Mouse (Mus musculus): Measurements from ENCODE around the gene Slc25a33. TPM values are rescaled to one million over a fixed set of nuclear protein-coding genes. Genes with fewer than 3 reads are reported as not detected.
A peak's percentile ranks its signal among the peaks of the same experiment; 100 is the strongest.

Gene Slc25a33
- polyA plus RNA-seq (2012; fragmentation: generic; extraction: Trizol) = 34.3 TPM

- peak; percentile 87 for TF ChIP-seq USF1 (IDR thresholded peaks at IDR 0.05; ENCODE audit: low read depth)
- peak; percentile 12 for TF ChIP-seq MAX (IDR thresholded peaks at IDR 0.05; ENCODE audit: low read depth)
- peak; percentile 96 for TF ChIP-seq POLR2AphosphoS2 (IDR thresholded peaks at IDR 0.05; ENCODE audit: insufficient read length, low read depth)
- TF ChIP-seq POLR2A (IDR thresholded peaks at IDR 0.05; ENCODE audit: insufficient read length, low read depth) = peak; percentile 99
- TF ChIP-seq E2F4 (IDR thresholded peaks at IDR 0.05; ENCODE audit: insufficient read depth) = peak; percentile 2
- no peak for TF ChIP-seq REST (IDR thresholded peaks at IDR 0.05; ENCODE audit: insufficient read depth, insufficient read length)
- no peak for TF ChIP-seq TCF12 (IDR thresholded peaks at IDR 0.05; ENCODE audit: insufficient read depth, poor library complexity, severe bottlenecking)
- Histone ChIP-seq H3K79me2 (ENCODE audit: control insufficient read depth, insufficient read depth) (peaks cover 36% of the 10 kb centered on the region), H3K4me2 (ENCODE audit: low read depth) (peak within 1 kb of the TSS; percentile 92), H3ac (ENCODE audit: control insufficient read depth, insufficient read length) (peak within 1 kb of the TSS; percentile 87), H3K36me3 (ENCODE audit: control insufficient read depth, insufficient read depth) (no peaks in the 10 kb centered on the region), H3K27me3 (ENCODE audit: control insufficient read depth, insufficient read depth, insufficient read length) (no peaks in the 10 kb centered on the region), H3K4me3 (peak within 1 kb of the TSS; percentile 51)
Observed at GRCm38 (mm10) chr4:149774094-149774470, at the start of gene Slc25a33. Gene Slc25a33, minus strand, starts transcription at chr4:149774277.

- TF ChIP-seq MAX (IDR thresholded peaks at IDR 0.05; ENCODE audit: low read depth) = no peak
- no peak for TF ChIP-seq E2F4 (IDR thresholded peaks at IDR 0.05; ENCODE audit: insufficient read depth)
- no peak for TF ChIP-seq CEBPB (IDR thresholded peaks at IDR 0.05; ENCODE audit: insufficient read depth, poor library complexity, severe bottlenecking)
- TF ChIP-seq TCF3 (IDR thresholded peaks at IDR 0.05; ENCODE audit: insufficient read length, low read depth) = no peak
- TF ChIP-seq SRF (IDR thresholded peaks at IDR 0.05; ENCODE audit: control insufficient read depth, insufficient read length, low read depth) = no peak
- TF ChIP-seq POLR2AphosphoS2 (IDR thresholded peaks at IDR 0.05; ENCODE audit: insufficient read length, low read depth) = no peak
- TF ChIP-seq USF1 (IDR thresholded peaks at IDR 0.05; ENCODE audit: low read depth) = no peak
- TF ChIP-seq REST (IDR thresholded peaks at IDR 0.05; ENCODE audit: insufficient read depth, insufficient read length) = no peak
- TF ChIP-seq POLR2A (IDR thresholded peaks at IDR 0.05; ENCODE audit: insufficient read length, low read depth) = no peak
- TF ChIP-seq MYOD1 (IDR thresholded peaks at IDR 0.05; ENCODE audit: control insufficient read depth in 1 of 3, insufficient read length in 2 of 3, low read depth in 2 of 3) = no peak
- TF ChIP-seq TCF12 (IDR thresholded peaks at IDR 0.05; ENCODE audit: insufficient read depth, poor library complexity, severe bottlenecking) = no peak
- TF ChIP-seq MYOG (IDR thresholded peaks at IDR 0.05; ENCODE audit: control insufficient read depth in 1 of 3, insufficient read depth in 1 of 3, insufficient read length in 2 of 3, low read depth in 2 of 3) = no peak
- H3ac ChIP-seq (ENCODE audit: control insufficient read depth, insufficient read length) = no peak overlapping the region
Observed at GRCm38 (mm10) chr4:149822586-149823196, 48.6 kb upstream of the Slc25a33 start.

GRCm38 (mm10) chr4:149822126-149822525 is 48.0 kb upstream of the Slc25a33 start:
- Histone ChIP-seq H3ac (ENCODE audit: control insufficient read depth, insufficient read length) (no peak overlapping the region), H3K4me3 (no peak overlapping the region), H3K4me2 (ENCODE audit: low read depth) (peak overlapping the region; percentile 71), H3K36me3 (ENCODE audit: control insufficient read depth, insufficient read depth) (no peaks in the 10 kb centered on the region), H3K79me2 (ENCODE audit: control insufficient read depth, insufficient read depth) (no peaks in the 10 kb centered on the region), H3K27me3 (ENCODE audit: control insufficient read depth, insufficient read depth, insufficient read length) (no peaks in the 10 kb centered on the region)
- peak; percentile 37 for TF ChIP-seq POLR2A (IDR thresholded peaks at IDR 0.05; ENCODE audit: insufficient read length, low read depth)
- TF ChIP-seq MYOG (IDR thresholded peaks at IDR 0.05; ENCODE audit: control insufficient read depth in 1 of 3, insufficient read depth in 1 of 3, insufficient read length in 2 of 3, low read depth in 2 of 3) = peak in 1 of 3 experiments; percentile 59
- peak in 1 of 3 experiments; percentile 43 for TF ChIP-seq MYOD1 (IDR thresholded peaks at IDR 0.05; ENCODE audit: control insufficient read depth in 1 of 3, insufficient read length in 2 of 3, low read depth in 2 of 3)
- no peak for TF ChIP-seq MAX (IDR thresholded peaks at IDR 0.05; ENCODE audit: low read depth)

More at GRCm38 (mm10) chr4:149822586-149823196, 48.6 kb upstream of the Slc25a33 start:
- H3K27me3 ChIP-seq (ENCODE audit: control insufficient read depth, insufficient read depth, insufficient read length) = no peaks in the 10 kb centered on the region
- no peaks in the 10 kb centered on the region for H3K36me3 ChIP-seq (ENCODE audit: control insufficient read depth, insufficient read depth)
- H3K4me2 ChIP-seq (ENCODE audit: low read depth) = peak overlapping the region; percentile 71
- no peaks in the 10 kb centered on the region for H3K79me2 ChIP-seq (ENCODE audit: control insufficient read depth, insufficient read depth)
- H3K4me3 ChIP-seq = no peak overlapping the region

GRCm38 (mm10) chr4:149820569-149820968 is 46.5 kb upstream of the Slc25a33 start:
- H3K79me2 ChIP-seq (ENCODE audit: control insufficient read depth, insufficient read depth) = no peaks in the 10 kb centered on the region
- H3K27me3 ChIP-seq (ENCODE audit: control insufficient read depth, insufficient read depth, insufficient read length) = no peaks in the 10 kb centered on the region
- no peak overlapping the region for H3ac ChIP-seq (ENCODE audit: control insufficient read depth, insufficient read length)
- H3K4me3 ChIP-seq = no peak overlapping the region
- TF ChIP-seq MYOG (IDR thresholded peaks at IDR 0.05; ENCODE audit: control insufficient read depth in 1 of 3, insufficient read depth in 1 of 3, insufficient read length in 2 of 3, low read depth in 2 of 3) (peak in 1 of 3 experiments; percentile 72), REST (IDR thresholded peaks at IDR 0.05; ENCODE audit: insufficient read depth, insufficient read length) (no peak), CEBPB (IDR thresholded peaks at IDR 0.05; ENCODE audit: insufficient read depth, poor library complexity, severe bottlenecking) (no peak), USF1 (IDR thresholded peaks at IDR 0.05; ENCODE audit: low read depth) (no peak), E2F4 (IDR thresholded peaks at IDR 0.05; ENCODE audit: insufficient read depth) (no peak), TCF12 (IDR thresholded peaks at IDR 0.05; ENCODE audit: insufficient read depth, poor library complexity, severe bottlenecking) (no peak), POLR2AphosphoS2 (IDR thresholded peaks at IDR 0.05; ENCODE audit: insufficient read length, low read depth) (no peak), SRF (IDR thresholded peaks at IDR 0.05; ENCODE audit: control insufficient read depth, insufficient read length, low read depth) (peak; percentile 15), MYOD1 (IDR thresholded peaks at IDR 0.05; ENCODE audit: control insufficient read depth in 1 of 3, insufficient read length in 2 of 3, low read depth in 2 of 3) (peak in 2 of 3 experiments; percentile 42 to 59), TCF3 (IDR thresholded peaks at IDR 0.05; ENCODE audit: insufficient read length, low read depth) (no peak), MAX (IDR thresholded peaks at IDR 0.05; ENCODE audit: low read depth) (no peak), POLR2A (IDR thresholded peaks at IDR 0.05; ENCODE audit: insufficient read length, low read depth) (peak; percentile 37)
- no peaks in the 10 kb centered on the region for H3K36me3 ChIP-seq (ENCODE audit: control insufficient read depth, insufficient read depth)
- H3K4me2 ChIP-seq (ENCODE audit: low read depth) = peak overlapping the region; percentile 71

- Histone ChIP-seq H3K79me2 (ENCODE audit: control insufficient read depth, insufficient read depth) (no peaks in the 10 kb centered on the region), H3K4me3 (no peak overlapping the region), H3K27me3 (ENCODE audit: control insufficient read depth, insufficient read depth, insufficient read length) (no peaks in the 10 kb centered on the region), H3ac (ENCODE audit: control insufficient read depth, insufficient read length) (no peak overlapping the region), H3K4me2 (ENCODE audit: low read depth) (no peak overlapping the region), H3K36me3 (ENCODE audit: control insufficient read depth, insufficient read depth) (no peaks in the 10 kb centered on the region)
- TF ChIP-seq TCF12 (IDR thresholded peaks at IDR 0.05; ENCODE audit: insufficient read depth, poor library complexity, severe bottlenecking) (no peak), MYOD1 (IDR thresholded peaks at IDR 0.05; ENCODE audit: control insufficient read depth in 1 of 3, insufficient read length in 2 of 3, low read depth in 2 of 3) (no peak), SRF (IDR thresholded peaks at IDR 0.05; ENCODE audit: control insufficient read depth, insufficient read length, low read depth) (no peak), POLR2A (IDR thresholded peaks at IDR 0.05; ENCODE audit: insufficient read length, low read depth) (no peak), CEBPB (IDR thresholded peaks at IDR 0.05; ENCODE audit: insufficient read depth, poor library complexity, severe bottlenecking) (no peak), POLR2AphosphoS2 (IDR thresholded peaks at IDR 0.05; ENCODE audit: insufficient read length, low read depth) (no peak), REST (IDR thresholded peaks at IDR 0.05; ENCODE audit: insufficient read depth, insufficient read length) (no peak), E2F4 (IDR thresholded peaks at IDR 0.05; ENCODE audit: insufficient read depth) (no peak), MAX (IDR thresholded peaks at IDR 0.05; ENCODE audit: low read depth) (no peak), TCF3 (IDR thresholded peaks at IDR 0.05; ENCODE audit: insufficient read length, low read depth) (no peak), MYOG (IDR thresholded peaks at IDR 0.05; ENCODE audit: control insufficient read depth in 1 of 3, insufficient read depth in 1 of 3, insufficient read length in 2 of 3, low read depth in 2 of 3) (no peak), USF1 (IDR thresholded peaks at IDR 0.05; ENCODE audit: low read depth) (no peak)
Observed at GRCm38 (mm10) chr4:149819195-149819594, 45.1 kb upstream of the Slc25a33 start.

Data from myocyte (in vitro differentiated cells).